11 mouse cellular contexts compared by ENCODE assay signal in genomic region chr2:4573386-4573785, GRCm38 (mm10).
DNase-seq lines count a peak whose midpoint lies in the region; ATAC-seq and TF ChIP-seq lines count a peak whose summit lies in the region.
"Had no signal": no experiment of that assay in that cellular context is flagged by ENCODE, and none has a peak within 500 bp of the region (broad histone marks: within the 10 kb centered on the region; RNA-seq: fewer than 3 reads in every experiment).

No protein-coding gene starts in this region.

- intact Hi-C loops in gastrocnemius, adult 2 months (cut with DNase I) = no loop called here

- DNase-seq in gastrocnemius, adult 2 months = no peak
- no peak for DNase-seq in gastrocnemius, adult 8-10 months (ENCODE audit: low spot score in 2 of 2)
- DNase-seq in lung, embryonic 14.5 days = no peak
- DNase-seq in lung, adult 18-20 months = no peak
- no peak for DNase-seq in layer of hippocampus, adult 9-10 months (ENCODE audit: low spot score)
- DNase-seq in yolk sac, embryonic 10.5 days (ENCODE audit: low spot score) = no peak
- DNase-seq: thymus, postnatal 14 days had no signal

- 0 out of 2 replicates have a peak overlapping the region, but pooled peaks have one; percentile 6 for H3K27ac ChIP-seq in gastrocnemius, adult 2 months
- no peak overlapping the region for H3K27ac ChIP-seq in lung, embryonic 14.5 days (ENCODE audit: low read depth)
- peak overlapping the region; percentile 11; the same call in 1 of the 2 replicates for H3K27ac ChIP-seq in limb, embryonic 13.5 days
- H3K27ac ChIP-seq: forebrain, embryonic 10.5 days; hindbrain, embryonic 13.5 days had no signal

- no peak for TF ChIP-seq POLR2A in myocyte (IDR thresholded peaks at IDR 0.05; ENCODE audit: insufficient read length, low read depth)

- no peak overlapping the region for H3K4me2 ChIP-seq in lung, embryonic 14.5 days
- no peak overlapping the region for H3K4me2 ChIP-seq in limb, embryonic 13.5 days (replicated peaks)
- H3K4me2 ChIP-seq in myocyte (ENCODE audit: low read depth) = no peak overlapping the region
- H3K4me2 ChIP-seq: hindbrain, embryonic 13.5 days had no signal

- no peak overlapping the region for H3ac ChIP-seq in myocyte (ENCODE audit: control insufficient read depth, insufficient read length)

- 57% methylated on average over 4 of the region's 4 CpGs for WGBS in lung, embryonic 14.5 days
- 51% methylated on average over 4 of the region's 4 CpGs for WGBS in limb, embryonic 13.5 days

- no peaks in the 10 kb centered on the region for H3K27me3 ChIP-seq in lung, embryonic 14.5 days (ENCODE audit: insufficient read depth, low read length)
- H3K27me3 ChIP-seq in limb, embryonic 13.5 days = no peaks in the 10 kb centered on the region
- no peaks in the 10 kb centered on the region for H3K27me3 ChIP-seq in myocyte (ENCODE audit: control insufficient read depth, insufficient read depth, insufficient read length)
- H3K27me3 ChIP-seq: hindbrain, embryonic 13.5 days had no signal

- no peak for ATAC-seq in lung, embryonic 14.5 days (ENCODE audit: insufficient read depth)
- no peak for ATAC-seq in limb, embryonic 13.5 days (ENCODE audit: low FRiP score, low read depth)

- no peaks in the 10 kb centered on the region for H3K9me3 ChIP-seq in lung, embryonic 14.5 days (ENCODE audit: low read depth, low read length)
- no peaks in the 10 kb centered on the region for H3K9me3 ChIP-seq in limb, embryonic 13.5 days
- H3K9me3 ChIP-seq: forebrain, embryonic 10.5 days; hindbrain, embryonic 13.5 days had no signal

- no peak; the same call in 1 of the 2 replicates for TF ChIP-seq CTCF in gastrocnemius, adult 2 months (IDR thresholded peaks at IDR 0.05)
- TF ChIP-seq CTCF in lung, embryonic 14.5 days (IDR thresholded peaks at IDR 0.05; ENCODE audit: low read depth) = 0 out of 2 replicates have a peak, but pooled peaks have one; percentile 15

- H3K79me2 ChIP-seq in myocyte (ENCODE audit: control insufficient read depth, insufficient read depth) = peaks cover 22% of the 10 kb centered on the region

- peaks cover 7% of the 10 kb centered on the region; the same call in 1 of the 2 replicates for H3K4me1 ChIP-seq in lung, embryonic 14.5 days (ENCODE audit: insufficient read depth)
- H3K4me1 ChIP-seq in limb, embryonic 13.5 days = peaks cover 47% of the 10 kb centered on the region

- H3K4me3 ChIP-seq in gastrocnemius, adult 2 months = no peak overlapping the region
- H3K4me3 ChIP-seq in lung, embryonic 14.5 days (ENCODE audit: low read depth, low read length) = no peak overlapping the region
- no peak overlapping the region for H3K4me3 ChIP-seq in limb, embryonic 13.5 days
- no peak overlapping the region for H3K4me3 ChIP-seq in myocyte
- H3K4me3 ChIP-seq: forebrain, embryonic 10.5 days; hindbrain, embryonic 13.5 days had no signal

- no peak overlapping the region for H3K9ac ChIP-seq in lung, embryonic 14.5 days
- no peak overlapping the region for H3K9ac ChIP-seq in limb, embryonic 13.5 days
- H3K9ac ChIP-seq: hindbrain, embryonic 13.5 days had no signal

- peaks cover 70% of the 10 kb centered on the region for H3K36me3 ChIP-seq in lung, embryonic 14.5 days (ENCODE audit: insufficient read depth)
- H3K36me3 ChIP-seq in limb, embryonic 13.5 days = peaks cover 79% of the 10 kb centered on the region
- peaks cover 73% of the 10 kb centered on the region for H3K36me3 ChIP-seq in myocyte (ENCODE audit: control insufficient read depth, insufficient read depth)

TF ChIP-seq in myocyte, 11 proteins besides CTCF, POLR2A, EP300 and RAD21:
- TF ChIP-seq POLR2AphosphoS2 (IDR thresholded peaks at IDR 0.05; ENCODE audit: insufficient read length, low read depth) = peak; percentile 34
- TF ChIP-seq USF1 (IDR thresholded peaks at IDR 0.05; ENCODE audit: low read depth) = no peak
- TF ChIP-seq E2F4 (IDR thresholded peaks at IDR 0.05; ENCODE audit: insufficient read depth) = no peak
